Mouse (Mus musculus) hindbrain, embryonic 14.5 days (tissue): Measurements from ENCODE around the gene Cox14. TPM values are rescaled to one million over a fixed set of nuclear protein-coding genes. Genes with fewer than 3 reads are reported as not detected.

Experiments used
- ATAC-seq: fragments of 200-750 bp; cut with Nextera tagmentation; 2 replicates; pipeline ENCODE4 v1.8.0; 2017; ENCODE audit warnings: moderate number of reproducible peaks, mild to moderate bottlenecking, moderate TSS enrichment, moderate library complexity; ENCODE audit not compliant: low FRiP score
- DNase-seq: peaks from one replicate; pipeline ENCODE4 v3.0.0-alpha.2; 2015; ENCODE audit warnings: low spot score
- H3K27ac ChIP-seq: fragments of 300-500 bp; sonication (generic); 2 replicates; pipeline ENCODE4 v1.5.1; 2014; ENCODE audit warnings: mild to moderate bottlenecking, moderate library complexity
- H3K27me3 ChIP-seq: fragments of 300-500 bp; sonication (generic); 2 replicates; pipeline ENCODE4 v1.6.1; 2014; ENCODE audit warnings: mild to moderate bottlenecking, low read length, mixed read lengths; ENCODE audit not compliant: control insufficient read depth, insufficient read depth
- H3K36me3 ChIP-seq: fragments of 300-500 bp; sonication (generic); replicated peaks from 2 replicates; pipeline ENCODE4 v1.6.1; 2014; ENCODE audit not compliant: control insufficient read depth, insufficient read depth
- H3K4me1 ChIP-seq: fragments of 300-500 bp; sonication (generic); replicated peaks from 2 replicates; pipeline ENCODE4 v1.6.1; 2014; ENCODE audit warnings: antibody characterized with exemption, low read length, mixed read lengths; ENCODE audit not compliant: control insufficient read depth, insufficient read depth
- H3K4me2 ChIP-seq: fragments of 300-500 bp; sonication (generic); replicated peaks from 2 replicates; pipeline ENCODE4 v1.6.1; 2014; ENCODE audit warnings: mild to moderate bottlenecking, moderate library complexity
- H3K4me3 ChIP-seq: fragments of 300-500 bp; sonication (generic); replicated peaks from 2 replicates; pipeline ENCODE4 v1.5.1; 2014; ENCODE audit warnings: mild to moderate bottlenecking, low read length
- H3K9ac ChIP-seq: fragments of 300-500 bp; sonication (generic); 2 replicates; pipeline ENCODE4 v1.6.1; 2014
- H3K9me3 ChIP-seq: fragments of 300-500 bp; sonication (generic); 2 replicates; pipeline ENCODE4 v1.6.1; 2016; ENCODE audit warnings: low read length; ENCODE audit not compliant: control insufficient read depth
- WGBS: fragments of 180-500 bp; shearing (Covaris S2); extraction: QIAGEN DNeasy Blood & Tissue Kit; methylation state at CpG from one replicate; pipeline ENCODE4 v1.1.7; 2014; 5-methylcytosine and 5-hydroxymethylcytosine counted together
- polyA plus RNA-seq: library from polyadenylated mRNA; unstranded; fragments of >200 nt; fragmentation: Nextera tagmentation; extraction: Ambion mirVana; gene quantifications from 2 replicates; pipeline ENCODE4 v1.2.1, GENCODE M21; 2014

The Cox14 gene
- polyA plus RNA-seq, 1 experiment from 2014 or later = 202 TPM

DNA sequence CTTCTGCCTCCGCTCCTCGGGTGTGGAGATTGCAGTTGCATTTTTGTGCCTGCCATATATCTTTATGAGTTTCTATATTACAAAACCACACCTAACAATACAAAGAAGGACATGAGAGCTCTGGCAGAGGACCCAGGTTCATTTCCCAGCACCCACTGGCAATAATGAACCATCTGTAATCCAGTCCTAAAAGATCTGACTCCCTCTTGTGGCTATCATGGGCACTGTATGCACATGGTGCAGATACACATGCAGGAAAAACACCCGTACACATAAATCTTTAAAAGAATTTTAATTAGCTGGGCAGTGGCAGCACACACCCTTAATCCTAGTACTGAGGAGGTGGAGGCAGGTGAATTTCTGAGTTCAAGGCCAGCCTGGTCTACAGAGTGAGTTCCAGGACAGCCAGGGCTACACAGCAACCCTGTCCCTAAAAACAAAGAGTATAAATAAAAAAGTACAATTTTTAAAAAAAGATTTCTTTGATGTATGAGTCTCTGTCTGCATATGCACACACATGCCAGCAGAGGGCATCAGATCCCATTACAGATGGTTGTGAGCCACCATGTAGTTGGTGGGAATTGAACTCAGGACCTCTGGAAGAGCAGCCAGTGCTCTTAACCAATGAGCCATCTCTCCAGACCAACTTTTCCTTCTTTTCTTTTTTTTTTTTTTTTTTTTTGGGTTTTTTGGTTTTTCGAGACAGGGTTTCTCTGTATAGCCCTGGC lies 3.8 kb downstream of the Cox14 start:
- Histone ChIP-seq H3K36me3 (peaks cover 37% of the 10 kb centered on the region), H3K27me3 (no peaks in the 10 kb centered on the region), H3K4me2 (no peak overlapping the region), H3K9me3 (no peaks in the 10 kb centered on the region), H3K9ac (no peak overlapping the region), H3K4me3 (no peak overlapping the region), H3K27ac (no peak overlapping the region), H3K4me1 (peaks cover 16% of the 10 kb centered on the region)
- WGBS = 97% methylated on average over 3 of the region's 4 CpGs
- DNase-seq = no peak
- ATAC-seq = no peak

DNA sequence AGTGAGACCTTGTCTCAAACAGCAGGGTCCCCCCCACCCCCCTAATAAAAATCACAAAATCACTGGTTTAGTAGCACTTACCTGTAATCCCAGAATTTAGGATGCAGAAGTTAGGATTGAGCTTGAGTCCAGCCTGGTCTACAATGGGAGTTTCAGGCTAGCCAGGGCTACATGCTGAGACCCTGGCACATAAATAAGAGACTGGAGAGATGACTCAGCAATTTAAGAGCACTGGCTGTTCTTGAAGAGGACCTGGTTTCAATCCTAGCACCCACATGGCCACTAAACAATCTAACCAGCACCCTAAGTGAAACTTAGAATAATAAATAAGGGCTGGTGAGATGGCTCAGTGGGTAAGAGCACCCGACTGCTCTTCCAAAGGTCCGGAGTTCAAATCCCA lies 5.7 kb downstream of the Cox14 start:
- DNase-seq = no peak
- Histone ChIP-seq H3K4me1 (peaks cover 6% of the 10 kb centered on the region), H3K9me3 (no peaks in the 10 kb centered on the region), H3K9ac (no peak overlapping the region), H3K36me3 (peaks cover 50% of the 10 kb centered on the region), H3K4me3 (no peak overlapping the region), H3K4me2 (no peak overlapping the region), H3K27me3 (no peaks in the 10 kb centered on the region), H3K27ac (no peak overlapping the region)
- 100% methylated on average over 2 of the region's 2 CpGs for WGBS
- ATAC-seq = no peak

DNA sequence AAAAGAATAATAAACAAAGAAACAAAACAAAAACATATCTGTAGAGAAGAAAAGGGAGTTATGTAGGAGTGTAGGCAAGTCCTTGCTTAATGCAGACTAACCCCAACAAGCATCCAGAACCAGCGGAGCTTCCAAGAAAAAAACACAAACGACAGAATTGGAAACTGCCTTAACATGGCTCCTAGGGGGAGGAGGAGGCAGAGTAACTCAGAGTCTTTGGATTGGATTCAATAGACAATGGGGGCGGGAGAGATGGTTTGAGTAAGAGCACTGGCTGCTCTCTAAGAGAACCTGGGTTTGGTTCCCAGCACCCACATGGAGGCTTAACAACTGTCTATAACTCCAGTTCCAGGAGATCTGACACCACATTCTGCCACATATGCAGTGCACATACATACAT lies 6.3 kb downstream of the Cox14 start:
- WGBS = 93% methylated on average over 3 of the region's 3 CpGs
- H3K4me2 ChIP-seq = no peak overlapping the region

DNA sequence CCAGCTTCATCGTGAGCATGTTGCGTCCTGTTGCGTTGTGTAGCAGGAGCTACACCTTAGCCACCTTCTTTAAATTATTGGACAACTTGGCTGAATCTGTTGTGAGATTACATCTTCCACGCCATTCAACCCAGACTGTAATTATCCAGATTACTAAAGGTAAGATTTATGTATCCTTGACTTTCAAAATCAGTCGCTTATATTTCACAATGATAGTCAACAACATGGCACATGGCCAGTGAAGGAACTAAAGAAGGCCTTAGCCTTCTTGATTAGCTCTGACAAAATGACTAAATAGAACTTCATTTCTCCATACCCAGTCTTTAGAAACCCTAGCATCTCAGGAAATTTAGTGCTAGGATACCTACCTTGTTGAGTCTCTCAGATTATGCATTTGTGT lies 7.8 kb downstream of the Cox14 start:
- peaks cover 61% of the 10 kb centered on the region for H3K36me3 ChIP-seq
- no peak overlapping the region for H3K4me3 ChIP-seq
- no peaks in the 10 kb centered on the region; the same call in 1 of the 2 replicates for H3K4me1 ChIP-seq
- H3K27me3 ChIP-seq = no peaks in the 10 kb centered on the region
- H3K9me3 ChIP-seq = no peaks in the 10 kb centered on the region
- no peak overlapping the region for H3K4me2 ChIP-seq
- H3K9ac ChIP-seq = no peak overlapping the region
- ATAC-seq = no peak
- H3K27ac ChIP-seq = no peak overlapping the region
- no peak for DNase-seq
- WGBS = 96% methylated on average over 5 of the region's 5 CpGs

More for the DNA sequence above, 6.3 kb downstream of the Cox14 start:
- Histone ChIP-seq H3K9me3 (no peaks in the 10 kb centered on the region), H3K9ac (no peak overlapping the region), H3K4me3 (no peak overlapping the region), H3K27me3 (no peaks in the 10 kb centered on the region), H3K4me1 (peaks cover under 1% of the 10 kb centered on the region), H3K36me3 (peaks cover 55% of the 10 kb centered on the region), H3K27ac (no peak overlapping the region)
- DNase-seq (no peak), ATAC-seq (no peak)

DNA sequence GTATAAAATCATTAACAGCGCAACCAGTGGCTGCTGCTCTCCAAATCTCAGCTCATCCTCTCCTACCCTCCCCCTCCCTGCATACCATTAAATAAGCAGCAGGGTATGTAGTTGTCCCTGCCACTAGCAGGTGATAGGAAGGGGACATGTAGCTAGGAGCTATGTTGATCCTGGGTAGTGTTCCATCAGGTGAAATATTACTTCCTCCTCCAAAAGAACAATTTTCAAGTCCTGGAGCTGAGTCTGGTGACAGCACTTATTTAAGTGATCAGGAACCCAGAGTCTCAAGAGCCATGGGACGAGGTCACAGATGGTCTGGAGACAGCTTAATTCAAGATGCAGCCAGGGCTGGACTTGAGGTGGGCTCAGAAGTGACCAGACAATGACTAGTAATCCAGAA lies 10.2 kb downstream of the Cox14 start:
- DNase-seq (no peak), ATAC-seq (no peak)
- no peak overlapping the region for H3K4me3 ChIP-seq
- no peaks in the 10 kb centered on the region; the same call in 1 of the 2 replicates for H3K4me1 ChIP-seq
- 98% methylated on average over 2 of the region's 2 CpGs for WGBS
- H3K9ac ChIP-seq = no peak overlapping the region
- H3K27ac ChIP-seq = no peak overlapping the region; the same call in 1 of the 2 replicates
- no peak overlapping the region for H3K4me2 ChIP-seq
- H3K36me3 ChIP-seq = peaks cover 74% of the 10 kb centered on the region
- H3K9me3 ChIP-seq = no peaks in the 10 kb centered on the region
- no peaks in the 10 kb centered on the region for H3K27me3 ChIP-seq

DNA sequence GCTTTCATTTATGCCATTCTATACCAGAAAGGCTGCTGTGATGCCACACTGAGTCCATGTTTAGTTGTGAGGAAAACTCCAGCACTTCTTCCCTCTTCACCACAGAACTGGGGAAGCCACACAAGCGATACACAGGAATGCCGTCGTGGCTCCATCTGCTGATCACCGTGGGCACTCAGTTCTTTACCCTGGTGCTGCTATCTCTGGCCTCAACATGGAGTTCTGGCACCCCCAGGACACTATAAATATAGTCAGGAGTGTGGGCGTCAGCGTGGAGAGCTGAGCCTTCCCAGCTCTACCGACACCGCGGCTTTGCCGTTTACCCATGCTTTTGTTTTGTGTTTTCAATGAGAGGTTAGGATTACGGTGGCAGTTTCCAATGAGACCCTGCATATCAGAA lies 11.3 kb downstream of the Cox14 start:
- Histone ChIP-seq H3K4me3 (no peak overlapping the region), H3K27ac (no peak overlapping the region), H3K4me2 (no peak overlapping the region), H3K9ac (no peak overlapping the region), H3K9me3 (no peaks in the 10 kb centered on the region), H3K4me1 (no peaks in the 10 kb centered on the region; the same call in 1 of the 2 replicates), H3K27me3 (no peaks in the 10 kb centered on the region), H3K36me3 (peaks cover 85% of the 10 kb centered on the region)
- ATAC-seq = no peak
- WGBS = 88% methylated on average over 11 of the region's 11 CpGs
- DNase-seq = no peak

DNA sequence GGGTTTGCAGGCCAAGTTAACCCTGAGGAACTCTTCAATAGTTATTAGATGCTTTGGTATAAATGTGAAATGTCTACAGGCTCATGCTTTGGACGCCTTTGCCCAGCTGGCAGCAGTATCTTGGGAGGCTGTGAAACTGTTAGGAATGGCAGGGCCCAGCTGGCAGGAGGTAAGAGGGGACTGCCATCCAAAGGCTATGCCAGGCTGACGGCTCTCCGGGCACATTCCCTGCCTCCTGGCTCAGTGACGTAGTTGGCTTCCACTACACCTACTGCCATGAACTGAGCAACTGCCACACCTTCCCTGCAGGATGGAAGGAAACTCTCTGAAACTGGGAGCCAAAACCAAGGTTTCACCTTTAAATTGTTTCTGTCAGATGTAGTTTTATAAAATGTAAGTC lies 14.8 kb downstream of the Cox14 start:
- no peak for ATAC-seq
- WGBS = 90% methylated on average over 4 of the region's 4 CpGs

DNA sequence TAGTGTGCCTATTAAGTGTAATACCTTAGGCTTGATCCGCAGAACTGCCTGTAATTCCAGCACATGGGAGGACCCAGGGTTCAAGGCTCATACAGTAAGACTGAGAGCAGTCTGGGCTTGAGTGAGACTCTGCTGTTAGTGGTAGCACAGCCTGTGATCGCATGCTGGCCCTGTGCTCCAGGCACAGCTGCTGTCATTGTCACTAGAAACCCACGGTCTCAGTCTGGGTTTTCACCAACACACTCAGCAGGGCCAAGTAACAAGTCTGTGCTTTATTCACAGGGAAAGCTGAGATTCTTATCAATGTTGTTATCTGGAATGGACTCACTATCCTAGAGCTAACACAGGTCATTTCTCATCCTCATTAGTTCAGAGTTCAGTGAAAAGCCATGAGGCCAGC lies 28.8 kb downstream of the Cox14 start:
- no peak for DNase-seq
- H3K36me3 ChIP-seq = peaks cover 8% of the 10 kb centered on the region
- WGBS = 79% methylated on average over 3 of the region's 3 CpGs
- H3K9me3 ChIP-seq = no peaks in the 10 kb centered on the region
- no peak overlapping the region for H3K4me2 ChIP-seq
- H3K27me3 ChIP-seq = no peaks in the 10 kb centered on the region
- ATAC-seq = no peak
- no peaks in the 10 kb centered on the region for H3K4me1 ChIP-seq
- no peak overlapping the region for H3K9ac ChIP-seq
- no peak overlapping the region for H3K4me3 ChIP-seq
- no peak overlapping the region for H3K27ac ChIP-seq

More for the DNA sequence above, 14.8 kb downstream of the Cox14 start:
- H3K27me3 ChIP-seq = no peaks in the 10 kb centered on the region
- H3K9me3 ChIP-seq = no peaks in the 10 kb centered on the region
- no peak overlapping the region for H3K9ac ChIP-seq
- DNase-seq = no peak
- H3K4me2 ChIP-seq = no peak overlapping the region
- H3K27ac ChIP-seq = no peak overlapping the region
- no peak overlapping the region for H3K4me3 ChIP-seq
- peaks cover 81% of the 10 kb centered on the region for H3K36me3 ChIP-seq
- H3K4me1 ChIP-seq = no peaks in the 10 kb centered on the region; the same call in 1 of the 2 replicates

DNA sequence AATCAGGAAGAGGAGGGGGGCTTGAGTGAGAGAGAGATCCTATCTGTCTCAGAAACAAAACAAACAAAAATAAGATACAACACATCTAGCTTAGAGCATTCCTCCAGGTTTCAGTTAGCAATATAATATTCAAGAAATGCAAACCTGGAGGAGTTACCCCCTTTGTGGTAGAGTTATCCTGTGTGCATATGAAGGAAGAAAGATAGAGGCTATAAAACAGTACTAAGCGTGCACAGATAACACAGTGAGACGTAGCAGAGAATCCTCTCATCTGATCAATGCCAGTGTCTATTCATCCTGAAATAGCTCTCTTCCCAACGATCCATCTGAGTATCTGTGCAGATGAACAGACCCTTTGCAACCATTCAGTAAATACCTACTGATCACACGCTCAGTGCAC lies 42.0 kb downstream of the Cox14 start:
- no peaks in the 10 kb centered on the region for H3K36me3 ChIP-seq
- 88% methylated on average over 4 of the region's 4 CpGs for WGBS
- H3K27me3 ChIP-seq = no peaks in the 10 kb centered on the region
- ATAC-seq (no peak), DNase-seq (no peak)
- no peak overlapping the region for H3K27ac ChIP-seq
- H3K4me2 ChIP-seq = no peak overlapping the region
- peaks cover 12% of the 10 kb centered on the region for H3K4me1 ChIP-seq
- no peak overlapping the region for H3K4me3 ChIP-seq
- no peak overlapping the region for H3K9ac ChIP-seq
- H3K9me3 ChIP-seq = no peaks in the 10 kb centered on the region

DNA sequence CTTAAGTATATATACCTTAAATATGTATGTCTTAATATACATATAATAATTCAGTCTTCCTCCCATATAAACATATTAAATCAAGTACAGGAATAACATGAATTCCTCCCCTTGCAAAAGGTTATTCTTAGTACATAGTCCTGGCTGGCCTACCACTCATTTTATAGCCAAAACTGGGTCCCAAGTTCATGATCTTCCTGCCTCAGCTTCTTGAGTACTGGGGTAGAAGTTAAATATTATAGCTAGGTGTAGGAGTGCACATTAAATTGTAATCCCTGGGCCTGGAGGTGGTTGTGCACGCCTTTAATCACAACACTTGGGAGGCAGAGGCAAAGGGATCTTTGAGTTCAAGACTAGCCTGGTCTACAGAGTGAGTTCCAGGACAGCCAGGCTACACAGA lies 43.3 kb downstream of the Cox14 start:
- Histone ChIP-seq H3K27me3 (no peaks in the 10 kb centered on the region), H3K4me3 (no peak overlapping the region), H3K4me1 (peaks cover 15% of the 10 kb centered on the region), H3K9me3 (no peaks in the 10 kb centered on the region), H3K27ac (no peak overlapping the region), H3K36me3 (no peaks in the 10 kb centered on the region), H3K9ac (no peak overlapping the region), H3K4me2 (no peak overlapping the region)
- DNase-seq = no peak
- WGBS = 97% methylated on average over 1 of the region's 1 CpGs
- no peak for ATAC-seq
